Mouse (Mus musculus) heart, embryonic 16.5 days (tissue): ENCODE data around the gene AI481877. TPM values are rescaled to one million over a fixed set of nuclear protein-coding genes. Genes with fewer than 3 reads are reported as not detected.
"Not testable (repeated sequence)": the region's sequence is repeated elsewhere in the genome, so short reads cannot be mapped to it uniquely, and the experiment has no call there.

ENCODE experiments used
- ATAC-seq: fragments of 200-750 bp; cut with Nextera tagmentation; replicated peaks from 2 replicates; pipeline ENCODE4 v1.8.0; 2017; ENCODE audit warnings: moderate number of reproducible peaks; ENCODE audit not compliant: insufficient read depth, low FRiP score; ENCODE audit errors: extremely low read depth
- H3K27ac ChIP-seq: fragments of 300-500 bp; sonication (generic); 2 replicates; pipeline ENCODE4 v1.5.1; 2014; ENCODE audit warnings: mild to moderate bottlenecking, low read length, control low read depth, moderate library complexity
- H3K27me3 ChIP-seq: fragments of 300-500 bp; sonication (generic); 2 replicates; pipeline ENCODE4 v1.6.1; 2014; ENCODE audit warnings: low read length, mixed read lengths; ENCODE audit not compliant: control insufficient read depth, insufficient read depth
- H3K36me3 ChIP-seq: fragments of 300-500 bp; sonication (generic); 2 replicates; pipeline ENCODE4 v1.6.1; 2014; ENCODE audit not compliant: control insufficient read depth, insufficient read depth
- H3K4me1 ChIP-seq: fragments of 300-500 bp; sonication (generic); 2 replicates; pipeline ENCODE4 v1.6.1; 2014; ENCODE audit warnings: low read length, mixed read lengths; ENCODE audit not compliant: control insufficient read depth, insufficient read depth
- H3K4me2 ChIP-seq: fragments of 300-500 bp; sonication (generic); 2 replicates; pipeline ENCODE4 v1.6.1; 2014; ENCODE audit warnings: low read depth, mild to moderate bottlenecking, control low read depth, low read length
- H3K4me3 ChIP-seq: fragments of 300-500 bp; sonication (generic); 2 replicates; pipeline ENCODE4 v1.5.1; 2014; ENCODE audit warnings: mild to moderate bottlenecking, control low read depth, low read length
- H3K9ac ChIP-seq: fragments of 300-500 bp; sonication (generic); 2 replicates; pipeline ENCODE4 v1.6.1; 2014; ENCODE audit warnings: low read length, control low read depth
- H3K9me3 ChIP-seq: fragments of 300-500 bp; sonication (generic); replicated peaks from 2 replicates; pipeline ENCODE4 v1.6.1; 2016; ENCODE audit warnings: low read length; ENCODE audit not compliant: control insufficient read depth
- WGBS: fragments of 180-500 bp; shearing (Covaris S2); extraction: QIAGEN DNeasy Blood & Tissue Kit; methylation state at CpG from one replicate; pipeline ENCODE4 v1.1.7; 2014; 5-methylcytosine and 5-hydroxymethylcytosine counted together
- polyA plus RNA-seq: library from polyadenylated mRNA; unstranded; fragments of >200 nt; fragmentation: Nextera tagmentation; extraction: Ambion mirVana; gene quantifications from 2 replicates; pipeline ENCODE4 v1.2.1, GENCODE M21; 2015

The AI481877 gene
- not detected in 2 replicates for polyA plus RNA-seq

DNA sequence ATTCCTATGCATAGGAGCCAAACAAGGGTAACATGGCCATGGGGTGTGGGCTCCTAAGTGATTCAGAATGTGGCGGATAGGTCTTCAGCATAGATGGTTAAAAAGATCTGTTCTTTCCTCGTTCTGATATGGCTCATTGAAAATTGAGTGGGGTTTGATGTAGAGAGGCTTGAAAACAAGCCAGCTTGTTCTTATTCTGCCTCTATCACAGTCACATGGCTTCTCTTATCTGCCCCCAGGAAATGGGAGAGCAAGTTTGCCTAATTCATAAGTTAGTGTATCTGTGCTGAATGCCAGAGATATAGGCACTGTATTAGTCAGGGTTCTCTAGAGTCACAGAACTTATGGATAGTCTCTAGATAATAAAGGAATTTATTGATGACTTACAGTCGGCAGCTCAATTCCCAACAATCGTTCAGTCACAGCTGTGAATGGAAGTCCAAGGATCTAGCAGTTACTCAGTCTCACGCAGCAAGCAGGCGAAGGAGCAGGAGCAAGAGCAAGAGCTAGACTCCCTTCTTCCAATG, at the start of gene AI481877:
TSS of gene AI481877 (minus strand) at position 477 of the 527 bp plus-strand sequence.
- 68% methylated on average over 3 of the region's 6 CpGs for WGBS
- H3K27ac ChIP-seq, H3K9me3 ChIP-seq, H3K9ac ChIP-seq, H3K36me3 ChIP-seq, H3K4me3 ChIP-seq, H3K27me3 ChIP-seq, H3K4me2 ChIP-seq, H3K4me1 ChIP-seq, ATAC-seq: not testable (repeated sequence)

DNA sequence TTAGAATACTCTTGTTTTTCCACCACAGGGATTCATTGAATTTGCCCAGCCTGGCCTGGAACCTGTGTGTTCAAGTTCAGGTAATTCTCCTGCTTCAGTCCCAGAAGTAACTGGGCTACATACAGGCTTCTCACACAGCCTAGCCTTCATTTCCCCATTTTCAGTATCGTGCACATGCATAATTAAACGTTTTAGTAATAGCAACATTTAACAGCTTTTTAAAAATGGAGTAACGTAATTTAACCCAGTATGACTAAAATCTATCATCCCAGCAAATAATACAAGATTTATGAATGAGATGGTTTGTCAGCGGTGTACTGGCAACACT, 49.7 kb upstream of the AI481877 start:
- Histone ChIP-seq H3K36me3 (no peaks in the 10 kb centered on the region), H3K27me3 (no peaks in the 10 kb centered on the region), H3K4me3 (peak overlapping the region; percentile 84), H3K9ac (peak overlapping the region; percentile 93), H3K27ac (peak overlapping the region; percentile 95), H3K9me3 (no peaks in the 10 kb centered on the region), H3K4me1 (peaks cover 3% of the 10 kb centered on the region; the same call in 1 of the 2 replicates), H3K4me2 (peak overlapping the region; percentile 79)
- WGBS, result 34% methylated on average over 4 of the region's 4 CpGs
- no peak for ATAC-seq

DNA sequence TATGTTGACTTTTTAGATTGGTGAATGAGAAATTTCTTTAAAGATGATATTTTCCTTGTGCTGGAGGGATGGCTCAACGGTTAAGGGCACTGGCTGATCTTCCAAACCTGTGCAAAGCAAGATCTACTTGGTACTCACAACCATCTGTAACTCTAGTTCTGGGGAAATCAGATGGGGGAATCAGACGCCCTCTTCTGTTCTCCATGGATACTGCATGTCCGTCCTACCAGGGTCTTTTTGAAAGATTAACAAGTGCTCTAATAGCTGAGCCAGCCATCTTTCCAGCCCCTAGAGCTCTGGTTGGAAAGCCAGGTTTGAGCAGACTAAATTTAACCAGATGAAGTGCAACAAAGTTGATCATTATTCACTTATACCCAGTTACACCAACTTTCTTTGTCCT, 48.5 kb upstream of the AI481877 start:
- Histone ChIP-seq H3K4me3 (no peak overlapping the region), H3K27ac (no peak overlapping the region), H3K36me3 (no peaks in the 10 kb centered on the region), H3K9ac (no peak overlapping the region), H3K4me2 (no peak overlapping the region), H3K9me3 (no peaks in the 10 kb centered on the region), H3K4me1 (peaks cover 3% of the 10 kb centered on the region; the same call in 1 of the 2 replicates), H3K27me3 (no peaks in the 10 kb centered on the region)
- ATAC-seq, result no peak
- WGBS, result 24% methylated on average over 3 of the region's 3 CpGs

DNA sequence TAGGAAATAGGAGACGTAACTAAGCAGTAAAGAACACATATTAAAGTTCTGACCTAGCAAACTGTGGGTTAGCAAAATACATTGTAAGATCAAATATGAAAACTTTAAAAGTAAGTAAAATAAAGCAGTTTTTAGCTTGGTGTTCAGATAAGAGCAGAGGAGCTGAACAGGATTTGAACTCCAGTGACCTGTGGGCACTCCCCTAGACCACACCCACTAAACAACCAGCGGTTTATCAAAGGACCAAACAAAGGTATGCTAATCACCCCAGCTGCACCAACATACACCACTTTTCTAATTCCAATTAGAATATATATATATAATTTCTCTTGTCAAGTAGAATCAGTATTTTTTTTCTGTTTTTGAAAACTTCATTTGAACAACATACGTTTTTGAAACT, 46.9 kb upstream of the AI481877 start:
- WGBS, result 69% methylated on average over 3 of the region's 3 CpGs
- no peaks in the 10 kb centered on the region for H3K4me1 ChIP-seq
- no peak overlapping the region for H3K4me3 ChIP-seq
- H3K36me3 ChIP-seq, result no peaks in the 10 kb centered on the region
- no peak overlapping the region for H3K9ac ChIP-seq
- no peak overlapping the region for H3K27ac ChIP-seq
- no peak for ATAC-seq
- no peak overlapping the region for H3K4me2 ChIP-seq
- no peaks in the 10 kb centered on the region for H3K9me3 ChIP-seq
- H3K27me3 ChIP-seq, result no peaks in the 10 kb centered on the region

DNA sequence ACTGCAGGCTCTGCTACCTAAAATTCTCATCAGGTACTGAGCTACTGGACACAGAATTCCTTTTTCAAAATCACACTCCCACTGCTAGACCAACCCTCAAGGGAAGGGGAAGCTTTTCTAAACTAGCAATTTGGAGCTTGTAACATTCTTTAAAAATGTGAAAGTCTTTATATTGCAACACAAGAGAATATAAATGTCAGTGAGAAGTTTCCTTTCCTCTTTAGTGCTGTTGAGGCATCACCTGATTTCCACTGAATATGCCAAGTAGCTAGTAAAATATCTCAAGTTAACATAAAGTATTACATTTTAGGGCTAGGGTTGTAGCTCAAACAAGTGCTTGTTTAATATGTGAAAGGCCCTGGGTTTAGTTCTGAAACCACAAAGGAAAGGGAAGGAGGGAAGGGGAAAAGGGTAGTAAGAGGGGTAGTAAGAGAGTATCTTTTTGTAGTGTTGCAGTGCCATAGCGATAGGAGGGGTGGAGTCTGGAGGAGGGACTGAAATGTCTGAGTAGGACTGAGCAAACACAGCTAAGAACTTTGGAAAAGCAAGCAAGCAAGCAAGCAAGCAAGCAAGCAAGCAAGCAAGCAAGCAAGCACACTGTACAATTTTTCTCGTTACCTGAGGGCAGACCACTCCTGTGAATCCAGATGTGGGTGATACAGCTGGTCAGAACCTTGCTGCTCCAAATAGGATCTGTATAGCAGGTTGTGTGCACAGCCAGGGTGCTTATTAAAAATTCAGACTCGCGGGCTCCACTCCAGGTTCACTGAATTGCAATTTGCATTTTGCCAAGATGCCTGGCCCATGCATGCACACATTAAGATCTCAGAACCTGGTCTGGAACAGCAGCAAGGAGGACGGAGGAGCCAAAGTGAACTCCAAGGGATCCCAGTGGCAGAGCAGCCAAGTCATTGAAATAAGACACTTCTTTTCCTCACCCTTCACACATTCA, 42.8 kb upstream of the AI481877 start:
- Histone ChIP-seq H3K9ac (no peak overlapping the region), H3K9me3 (no peaks in the 10 kb centered on the region), H3K4me3 (no peak overlapping the region), H3K36me3 (no peaks in the 10 kb centered on the region), H3K4me2 (no peak overlapping the region), H3K27ac (no peak overlapping the region), H3K27me3 (no peaks in the 10 kb centered on the region), H3K4me1 (no peaks in the 10 kb centered on the region)
- no peak for ATAC-seq
- 60% methylated on average over 5 of the region's 5 CpGs for WGBS

DNA sequence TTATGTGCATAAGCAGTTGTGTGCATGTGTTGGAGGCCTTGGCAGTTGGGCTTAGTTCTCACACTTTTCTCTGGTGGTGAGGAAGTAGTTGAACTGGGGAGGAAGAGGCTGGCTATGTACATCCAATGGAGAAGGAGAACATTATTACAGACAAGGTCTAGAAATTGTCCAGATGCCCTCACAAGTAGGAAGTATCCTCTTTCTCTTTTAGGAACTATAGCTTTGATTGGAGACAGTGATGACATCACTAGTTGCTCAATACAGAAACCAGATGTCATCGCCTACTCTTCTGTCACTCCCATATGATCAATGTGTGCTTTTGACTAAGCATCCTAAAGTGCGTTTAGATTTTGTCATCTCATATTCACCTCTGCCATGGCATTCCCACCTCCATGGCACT, 38.8 kb upstream of the AI481877 start:
- WGBS, result 73% methylated on average over 2 of the region's 2 CpGs

DNA sequence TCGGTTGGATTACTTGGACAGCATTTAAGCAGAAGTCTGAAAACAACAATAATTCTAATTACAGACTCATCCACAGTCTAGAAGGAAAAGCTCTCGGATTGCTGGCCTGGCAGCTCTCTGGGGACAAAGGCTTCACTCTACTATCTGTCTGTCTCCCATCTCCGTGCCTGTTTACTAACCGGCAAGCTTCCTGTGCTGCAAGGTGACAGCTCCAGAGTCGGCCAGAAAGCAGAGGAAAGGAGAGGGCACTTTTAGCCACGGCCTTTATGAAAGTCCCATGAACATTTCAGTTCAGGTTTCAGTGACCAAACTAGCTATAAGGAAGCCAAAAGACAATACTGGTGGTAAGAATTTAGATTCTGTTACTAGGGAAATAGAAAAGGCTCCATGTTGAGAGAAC, 37.1 kb upstream of the AI481877 start:
- no peak overlapping the region for H3K27ac ChIP-seq
- H3K4me3 ChIP-seq, result no peak overlapping the region
- 42% methylated on average over 6 of the region's 6 CpGs for WGBS
- peaks cover 14% of the 10 kb centered on the region for H3K4me1 ChIP-seq
- H3K9me3 ChIP-seq, result no peaks in the 10 kb centered on the region
- no peak overlapping the region for H3K9ac ChIP-seq
- no peaks in the 10 kb centered on the region for H3K36me3 ChIP-seq
- no peaks in the 10 kb centered on the region for H3K27me3 ChIP-seq
- ATAC-seq, result no peak
- no peak overlapping the region for H3K4me2 ChIP-seq

More for the DNA sequence above, 38.8 kb upstream of the AI481877 start:
- H3K27me3 ChIP-seq, result no peaks in the 10 kb centered on the region
- no peak overlapping the region for H3K27ac ChIP-seq
- H3K9ac ChIP-seq, result no peak overlapping the region
- H3K4me1 ChIP-seq, result peaks cover 13% of the 10 kb centered on the region
- no peak overlapping the region for H3K4me2 ChIP-seq
- no peaks in the 10 kb centered on the region for H3K9me3 ChIP-seq
- ATAC-seq, result no peak
- no peaks in the 10 kb centered on the region for H3K36me3 ChIP-seq
- no peak overlapping the region for H3K4me3 ChIP-seq

DNA sequence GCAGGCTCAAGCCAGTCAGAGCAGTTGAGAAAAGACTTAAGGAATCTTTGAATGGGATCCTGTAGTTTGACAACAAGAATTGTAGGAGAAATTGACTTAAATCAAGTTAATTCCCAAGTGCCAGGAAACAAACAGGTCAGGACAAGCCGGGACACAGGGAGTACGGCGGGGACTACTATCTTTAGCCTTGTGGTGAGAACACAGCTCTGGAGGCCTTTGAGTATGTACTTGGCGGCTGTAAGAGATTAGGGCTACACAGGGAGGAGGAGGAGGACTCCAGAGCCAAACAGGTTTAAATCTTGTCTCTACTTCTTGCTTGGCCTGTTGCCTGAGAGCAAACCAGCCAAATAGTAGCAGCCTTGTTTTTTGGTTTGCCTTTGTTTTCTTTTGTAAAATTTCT, 36.2 kb upstream of the AI481877 start:
- WGBS, result 14% methylated on average over 4 of the region's 4 CpGs
- Histone ChIP-seq H3K36me3 (no peaks in the 10 kb centered on the region), H3K9ac (no peak overlapping the region)

DNA sequence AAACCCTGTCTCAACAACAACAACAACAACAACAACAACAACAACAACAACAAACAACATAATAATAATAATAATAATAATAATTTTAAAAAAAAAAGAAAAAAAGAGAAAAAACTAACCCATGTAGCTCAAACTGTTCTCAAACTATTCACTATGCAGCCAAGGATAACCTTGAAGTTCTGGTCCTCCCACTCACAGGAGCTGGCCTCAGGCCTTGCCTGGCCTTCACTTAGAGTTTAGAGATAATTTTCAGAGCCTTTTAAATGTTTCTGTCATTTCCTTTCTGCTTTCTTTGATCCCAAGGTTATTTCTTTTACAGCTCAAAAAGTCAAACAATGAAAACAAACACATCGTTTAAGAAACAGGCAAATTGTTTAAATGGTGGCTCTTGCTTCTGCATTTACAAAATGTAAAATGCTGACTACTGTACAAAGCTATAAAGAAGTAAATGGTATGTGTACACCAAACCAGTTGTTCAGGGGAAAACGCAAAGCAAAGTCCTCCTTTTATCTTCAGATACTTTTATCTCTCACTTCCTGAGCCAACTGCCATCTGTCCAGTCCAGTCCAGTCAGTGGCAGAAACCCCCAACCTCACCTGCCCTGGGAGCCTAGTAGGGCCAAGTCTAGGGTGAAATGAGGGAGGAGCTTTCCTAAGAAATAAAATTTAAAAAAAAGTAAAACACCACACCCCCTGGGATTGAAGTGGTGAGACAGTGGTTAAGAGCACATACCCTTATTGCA, 34.6 kb upstream of the AI481877 start:
- H3K36me3 ChIP-seq, result no peaks in the 10 kb centered on the region
- no peaks in the 10 kb centered on the region for H3K9me3 ChIP-seq
- H3K4me3 ChIP-seq, result no peak overlapping the region
- no peak overlapping the region for H3K27ac ChIP-seq
- H3K4me1 ChIP-seq, result peaks cover 14% of the 10 kb centered on the region
- WGBS, result 47% methylated on average over 2 of the region's 2 CpGs
- ATAC-seq, result no peak
- no peak overlapping the region for H3K4me2 ChIP-seq
- H3K9ac ChIP-seq, result no peak overlapping the region
- no peaks in the 10 kb centered on the region for H3K27me3 ChIP-seq

More for the DNA sequence above, 36.2 kb upstream of the AI481877 start:
- Histone ChIP-seq H3K27me3 (no peaks in the 10 kb centered on the region), H3K4me3 (no peak overlapping the region), H3K9me3 (no peaks in the 10 kb centered on the region), H3K4me2 (no peak overlapping the region), H3K27ac (peak overlapping the region; percentile 2; the same call in 1 of the 2 replicates), H3K4me1 (peaks cover 14% of the 10 kb centered on the region)
- peak; percentile 83 for ATAC-seq
